Mouse (Mus musculus) MEL (cell line): ENCODE data around the gene Xirp2. TPM values are rescaled to one million over a fixed set of nuclear protein-coding genes. Genes with fewer than 3 reads are reported as not detected.

ENCODE experiments used
- DNase-seq: peaks from one replicate; pipeline ENCODE4 v3.0.0; 2011; ENCODE audit warnings: low read depth, low spot score
- H3K27ac ChIP-seq: 2 replicates; pipeline ENCODE4 v1.5.1; 2012; ENCODE audit warnings: low read depth, mild to moderate bottlenecking, control low read depth, low read length, moderate library complexity; ENCODE audit not compliant: control insufficient read depth
- H3K27me3 ChIP-seq, 2 experiments: fragments of 150-350 bp in 1 of 2; sonication (generic) in 1 of 2; 2 replicates each; pipeline ENCODE4 v1.6.1; 2012; ENCODE audit warnings: low read length in 2 of 2, mild to moderate bottlenecking in 2 of 2, improper control_type of control experiment in 1 of 2, moderate library complexity in 1 of 2; ENCODE audit not compliant: insufficient read depth in 2 of 2, control insufficient read depth in 1 of 2
- H3K36me3 ChIP-seq, 2 experiments: 2 replicates each; pipeline ENCODE4 v1.6.1; 2012 to 2014; ENCODE audit warnings: low read length in 2 of 2, improper control_type of control experiment in 1 of 2, inconsistent platforms in 1 of 2, mild to moderate bottlenecking in 1 of 2; ENCODE audit not compliant: insufficient read depth in 2 of 2, control insufficient read depth in 1 of 2
- H3K4me1 ChIP-seq, 2 experiments: fragments of 150-350 bp in 1 of 2; sonication (generic) in 1 of 2; 2 replicates each; pipeline ENCODE4 v1.6.1; 2012; ENCODE audit warnings: low read length in 2 of 2, improper control_type of control experiment in 1 of 2, mild to moderate bottlenecking in 1 of 2; ENCODE audit not compliant: insufficient read depth in 2 of 2, control insufficient read depth in 1 of 2
- H3K4me3 ChIP-seq, 2 experiments: fragments of 150-350 bp in 1 of 2; sonication (generic) in 1 of 2; 2 replicates each; pipeline ENCODE4 v1.5.1; 2012; ENCODE audit warnings: low read depth in 2 of 2, low read length in 2 of 2, mild to moderate bottlenecking in 2 of 2, moderate library complexity in 2 of 2, control low read depth in 1 of 2, improper control_type of control experiment in 1 of 2; ENCODE audit not compliant: control insufficient read depth in 1 of 2, insufficient read depth in 1 of 2
- H3K79me2 ChIP-seq: 2 replicates; pipeline ENCODE4 v1.6.1; 2012; ENCODE audit warnings: mild to moderate bottlenecking, low read length, moderate library complexity; ENCODE audit not compliant: control insufficient read depth, poor library complexity, insufficient read depth
- H3K9ac ChIP-seq: 2 replicates; pipeline ENCODE4 v1.6.1; 2012; ENCODE audit warnings: low read depth, mild to moderate bottlenecking, control low read depth, low read length, moderate library complexity; ENCODE audit not compliant: control insufficient read depth, poor library complexity, severe bottlenecking
- H3K9me3 ChIP-seq: fragments of 150-350 bp; sonication (generic); replicated peaks from 2 replicates; pipeline ENCODE4 v1.6.1; 2012; ENCODE audit warnings: mild to moderate bottlenecking, low read length, improper control_type of control experiment, moderate library complexity; ENCODE audit not compliant: insufficient read depth
- BHLHE40 ChIP-seq: IDR thresholded peaks from 2 replicates; pipeline ENCODE4 v1.6.1; 2012; ENCODE audit warnings: low read depth, mild to moderate bottlenecking, inconsistent platforms, low read length, improper control_type of control experiment, borderline replicate concordance
- CHD2 ChIP-seq: IDR thresholded peaks from 2 replicates; pipeline ENCODE4 v1.6.1; 2011; ENCODE audit warnings: low read length, improper control_type of control experiment
- E2F4 ChIP-seq: IDR thresholded peaks from 2 replicates; pipeline ENCODE4 v1.6.1; 2011; ENCODE audit warnings: low read depth, low read length, improper control_type of control experiment, borderline replicate concordance
- EP300 ChIP-seq, 2 experiments: IDR thresholded peaks; 2 replicates each; pipeline ENCODE4 v1.6.1; 2011; ENCODE audit warnings: improper control_type of control experiment in 2 of 2, low read length in 2 of 2, low read depth in 1 of 2, mild to moderate bottlenecking in 1 of 2
- ETS1 ChIP-seq: IDR thresholded peaks from 2 replicates; pipeline ENCODE4 v1.6.1; 2012; ENCODE audit warnings: low read depth, mild to moderate bottlenecking, inconsistent platforms, low read length, improper control_type of control experiment, moderate library complexity
- GABPA ChIP-seq: IDR thresholded peaks from 2 replicates; pipeline ENCODE4 v1.6.1; 2012; ENCODE audit warnings: low read depth, mild to moderate bottlenecking, inconsistent platforms, low read length, improper control_type of control experiment, moderate library complexity
- GATA1 ChIP-seq: IDR thresholded peaks from 2 replicates; pipeline ENCODE4 v1.6.1; 2011; ENCODE audit warnings: low read depth, low read length, improper control_type of control experiment
- HCFC1 ChIP-seq: IDR thresholded peaks from 2 replicates; pipeline ENCODE4 v1.6.1; 2012; ENCODE audit warnings: low read depth, mild to moderate bottlenecking, inconsistent platforms, low read length, improper control_type of control experiment, moderate library complexity
- JUND ChIP-seq: IDR thresholded peaks from 2 replicates; pipeline ENCODE4 v1.6.1; 2011; ENCODE audit warnings: low read depth, mild to moderate bottlenecking, improper control_type of control experiment, low read length
- MAX ChIP-seq: IDR thresholded peaks from 2 replicates; pipeline ENCODE4 v1.6.1; 2011; ENCODE audit warnings: low read length, improper control_type of control experiment
- MAZ ChIP-seq: IDR thresholded peaks from 2 replicates; pipeline ENCODE4 v1.6.1; 2012; ENCODE audit warnings: low read depth, mild to moderate bottlenecking, inconsistent platforms, low read length, improper control_type of control experiment
- MXI1 ChIP-seq: IDR thresholded peaks from 2 replicates; pipeline ENCODE4 v1.6.1; 2011; ENCODE audit warnings: mild to moderate bottlenecking, low read depth, low read length, improper control_type of control experiment
- POLR2AphosphoS2 ChIP-seq: IDR thresholded peaks from 2 replicates; pipeline ENCODE4 v1.6.1; 2011; ENCODE audit warnings: low read length, improper control_type of control experiment
- POLR2AphosphoS5 ChIP-seq: IDR thresholded peaks from 2 replicates; pipeline ENCODE4 v1.6.1; 2012; ENCODE audit warnings: low read depth, borderline replicate concordance, mild to moderate bottlenecking, inconsistent platforms, low read length, moderate library complexity, mixed read lengths
- SMC3 ChIP-seq: IDR thresholded peaks from 2 replicates; pipeline ENCODE4 v1.6.1; 2011; ENCODE audit warnings: low read depth, low read length, improper control_type of control experiment
- TAL1 ChIP-seq: IDR thresholded peaks from 2 replicates; pipeline ENCODE4 v1.6.1; 2012; ENCODE audit warnings: mild to moderate bottlenecking, inconsistent platforms, low read length, moderate library complexity, mixed read lengths
- UBTF ChIP-seq: IDR thresholded peaks from 2 replicates; pipeline ENCODE4 v1.6.1; 2012; ENCODE audit warnings: low read depth, mild to moderate bottlenecking, inconsistent platforms, low read length, improper control_type of control experiment, moderate library complexity, borderline replicate concordance; ENCODE audit not compliant: insufficient read depth
- ZC3H11A ChIP-seq: IDR thresholded peaks from 2 replicates; pipeline ENCODE4 v1.6.1; 2012; ENCODE audit warnings: low read depth, mild to moderate bottlenecking, inconsistent platforms, low read length, improper control_type of control experiment
- ZKSCAN1 ChIP-seq: IDR thresholded peaks from 2 replicates; pipeline ENCODE4 v1.6.1; 2012; ENCODE audit warnings: low read depth, mild to moderate bottlenecking, inconsistent platforms, low read length, improper control_type of control experiment, moderate library complexity
- ZMIZ1 ChIP-seq: IDR thresholded peaks from 2 replicates; pipeline ENCODE4 v1.6.1; 2012; ENCODE audit warnings: low read depth, mild to moderate bottlenecking, inconsistent platforms, low read length, improper control_type of control experiment, moderate library complexity
- polyA plus RNA-seq, 2 experiments: library from polyadenylated mRNA; stranded (reverse) in 1 of 2; unstranded in 1 of 2; fragments of >175 nt in 1 of 2; fragments of >200 nt in 1 of 2; gene quantifications; 2 replicates each; pipeline versions ENCODE4 v1.2.1 to v1.2.4; 2012; ENCODE audit warnings: low replicate concordance in 2 of 2, low read depth in 1 of 2; ENCODE audit not compliant: insufficient read length in 2 of 2, insufficient read depth in 1 of 2, missing spikeins in 1 of 2
- total RNA-seq: library from RNA; depleted of rRNA; stranded (reverse); fragments of 300-350 nt; gene quantifications from 2 replicates; pipeline ENCODE4 v1.2.3, GENCODE M21; 2012

Xirp2 gene
- total and polyA plus RNA-seq, 3 experiments, result not detected

GRCm38 (mm10) chr2:67487162-67487561, 41.4 kb downstream of the Xirp2 start:
- Histone ChIP-seq H3K36me3 (no peaks in the 10 kb centered on the region), H3K9ac (no peak overlapping the region), H3K27ac (no peak overlapping the region), H3K27me3 (no peaks in the 10 kb centered on the region), H3K9me3 (no peaks in the 10 kb centered on the region), H3K4me1 (no peaks in the 10 kb centered on the region), H3K4me3 (no peak overlapping the region), H3K79me2 (no peaks in the 10 kb centered on the region)
- DNase-seq, result no peak
- no peak for TF ChIP-seq ZKSCAN1
- TF ChIP-seq POLR2AphosphoS2, result no peak
- no peak for TF ChIP-seq GATA1
- TF ChIP-seq HCFC1, result no peak
- no peak for TF ChIP-seq GABPA
- TF ChIP-seq ZC3H11A, result no peak

GRCm38 (mm10) chr2:67488465-67489127, 42.8 kb downstream of the Xirp2 start:
- H3K36me3 ChIP-seq, result no peaks in the 10 kb centered on the region
- no peak overlapping the region for H3K27ac ChIP-seq
- H3K79me2 ChIP-seq, result no peaks in the 10 kb centered on the region
- H3K9me3 ChIP-seq, result no peaks in the 10 kb centered on the region
- H3K4me3 ChIP-seq, result no peak overlapping the region
- no peak for DNase-seq
- no peak overlapping the region for H3K9ac ChIP-seq
- TF ChIP-seq MXI1 (no peak), EP300 (IDR thresholded peaks at IDR 0.05; ENCODE audit: low read depth in 1 of 2, low read length in 2 of 2) (no peak), ZMIZ1 (no peak), E2F4 (no peak), CHD2 (no peak), UBTF (no peak), MAZ (no peak), MAX (no peak), TAL1 (no peak), POLR2AphosphoS2 (no peak), ZKSCAN1 (no peak), ZC3H11A (no peak), JUND (no peak), POLR2AphosphoS5 (no peak), BHLHE40 (no peak), SMC3 (no peak), ETS1 (no peak)
- H3K27me3 ChIP-seq, result no peaks in the 10 kb centered on the region
- H3K4me1 ChIP-seq, result no peaks in the 10 kb centered on the region
